Mouse (Mus musculus): Measurements from ENCODE around the gene Rps8.
A peak's percentile ranks its signal among the peaks of the same experiment; 100 is the strongest.

Rps8 gene

DNA sequence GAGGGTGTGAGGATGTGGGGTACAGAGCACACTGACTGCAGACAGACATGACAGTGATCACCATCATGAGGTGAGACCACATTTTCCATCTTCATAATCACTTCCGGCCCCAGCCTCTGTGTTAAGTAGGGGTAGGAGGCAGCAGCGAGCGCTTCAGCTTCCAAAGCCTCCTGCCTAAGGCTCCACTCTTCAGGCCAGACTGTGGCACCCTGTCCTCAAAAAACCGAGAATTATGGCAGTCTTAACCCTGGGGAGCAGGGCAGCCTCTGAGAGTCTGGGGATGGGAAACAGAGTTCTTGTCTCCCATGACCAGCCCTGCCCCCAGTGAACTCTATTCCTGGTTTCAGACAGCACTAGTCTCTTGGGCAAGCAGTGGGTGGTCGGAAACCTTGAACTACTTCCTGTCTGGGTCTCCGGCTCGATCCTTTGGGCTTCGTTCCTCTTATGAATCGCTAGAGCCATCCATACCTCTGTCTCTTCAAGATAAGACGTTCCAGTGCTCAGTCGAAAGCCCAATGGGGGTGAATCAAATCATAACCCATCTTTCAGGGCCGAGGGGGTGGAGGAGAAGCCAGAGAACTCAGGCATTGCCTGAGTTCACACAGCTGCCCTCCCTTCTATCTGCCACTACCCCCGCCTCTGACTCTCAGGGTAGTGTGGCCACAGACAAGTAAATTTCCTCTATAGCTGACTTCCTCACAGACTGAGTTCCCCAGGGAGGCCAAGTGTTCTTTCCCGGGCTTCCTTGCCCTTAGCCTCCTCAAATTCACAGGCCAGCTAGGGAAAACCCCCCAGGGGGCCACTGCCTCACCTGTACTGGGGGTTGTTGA, 31.3 kb downstream of the Rps8 start:
- no peak for DNase-seq

DNA sequence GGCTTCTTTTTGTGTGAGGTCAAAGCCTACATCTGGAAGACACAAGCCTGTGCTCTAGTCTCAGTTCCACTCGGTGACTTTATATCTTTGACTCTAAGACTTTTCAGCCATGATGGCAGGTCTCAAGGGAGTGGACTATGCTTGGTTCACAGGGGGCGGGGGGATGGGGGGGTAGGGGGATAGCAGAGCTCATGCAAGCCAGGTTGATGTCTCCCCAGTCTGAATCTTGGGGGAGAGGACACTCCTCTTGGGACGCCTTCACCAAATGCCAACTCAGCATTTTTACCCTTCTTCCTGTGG, 31.9 kb downstream of the Rps8 start:
- no peak for DNase-seq

DNA sequence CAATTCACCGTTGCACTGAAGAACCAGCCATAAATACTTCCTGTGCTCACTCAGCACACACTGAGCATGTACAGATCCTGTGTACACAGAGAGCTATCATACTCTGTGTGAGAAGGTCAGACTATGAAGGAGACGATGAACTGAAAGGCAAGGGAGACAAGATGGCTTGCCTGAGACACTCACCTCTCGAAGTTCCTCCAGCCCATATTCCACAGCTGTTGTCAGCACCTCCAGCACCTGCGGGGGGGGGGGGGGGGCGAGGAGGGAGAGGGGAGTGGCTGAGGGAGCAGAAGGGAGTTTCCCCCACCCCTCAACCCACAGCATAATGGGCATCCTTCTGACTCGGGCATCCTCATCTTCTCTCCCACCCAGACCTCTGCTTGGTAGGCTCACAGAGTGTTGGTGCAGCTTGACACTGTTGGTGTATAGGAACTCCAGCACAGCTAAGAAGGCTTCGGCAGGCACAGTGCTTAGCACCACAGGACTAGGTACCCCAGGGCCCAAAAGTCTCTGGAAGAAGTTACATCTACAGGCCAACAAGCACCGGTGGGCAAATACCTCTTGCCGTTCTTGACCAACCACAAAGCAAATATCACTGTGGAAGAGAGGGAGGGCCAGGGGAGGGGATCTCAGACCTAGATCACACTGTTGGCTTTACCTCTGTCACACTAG, 32.4 kb downstream of the Rps8 start:
- no peak for DNase-seq

DNA sequence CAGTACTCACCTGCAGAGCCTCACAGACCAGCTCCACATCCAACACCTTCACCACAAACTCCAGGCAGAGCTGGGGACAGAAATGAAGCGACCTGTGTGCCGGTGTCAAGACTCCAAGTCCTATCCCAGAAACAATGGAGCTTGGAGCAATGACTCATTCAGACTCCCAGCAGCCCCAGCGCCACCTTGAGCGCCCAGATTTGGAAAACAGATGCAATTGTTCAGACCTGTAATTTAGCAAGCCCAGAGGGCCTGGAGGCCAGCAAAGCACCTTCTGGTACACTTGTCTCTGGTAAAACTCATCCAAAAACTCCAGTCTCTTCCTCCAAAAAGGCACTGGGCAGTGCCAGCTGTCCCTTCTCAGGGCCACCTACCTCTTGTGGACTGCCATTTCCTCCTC, 33.8 kb downstream of the Rps8 start:
- DNase-seq = no peak

DNA sequence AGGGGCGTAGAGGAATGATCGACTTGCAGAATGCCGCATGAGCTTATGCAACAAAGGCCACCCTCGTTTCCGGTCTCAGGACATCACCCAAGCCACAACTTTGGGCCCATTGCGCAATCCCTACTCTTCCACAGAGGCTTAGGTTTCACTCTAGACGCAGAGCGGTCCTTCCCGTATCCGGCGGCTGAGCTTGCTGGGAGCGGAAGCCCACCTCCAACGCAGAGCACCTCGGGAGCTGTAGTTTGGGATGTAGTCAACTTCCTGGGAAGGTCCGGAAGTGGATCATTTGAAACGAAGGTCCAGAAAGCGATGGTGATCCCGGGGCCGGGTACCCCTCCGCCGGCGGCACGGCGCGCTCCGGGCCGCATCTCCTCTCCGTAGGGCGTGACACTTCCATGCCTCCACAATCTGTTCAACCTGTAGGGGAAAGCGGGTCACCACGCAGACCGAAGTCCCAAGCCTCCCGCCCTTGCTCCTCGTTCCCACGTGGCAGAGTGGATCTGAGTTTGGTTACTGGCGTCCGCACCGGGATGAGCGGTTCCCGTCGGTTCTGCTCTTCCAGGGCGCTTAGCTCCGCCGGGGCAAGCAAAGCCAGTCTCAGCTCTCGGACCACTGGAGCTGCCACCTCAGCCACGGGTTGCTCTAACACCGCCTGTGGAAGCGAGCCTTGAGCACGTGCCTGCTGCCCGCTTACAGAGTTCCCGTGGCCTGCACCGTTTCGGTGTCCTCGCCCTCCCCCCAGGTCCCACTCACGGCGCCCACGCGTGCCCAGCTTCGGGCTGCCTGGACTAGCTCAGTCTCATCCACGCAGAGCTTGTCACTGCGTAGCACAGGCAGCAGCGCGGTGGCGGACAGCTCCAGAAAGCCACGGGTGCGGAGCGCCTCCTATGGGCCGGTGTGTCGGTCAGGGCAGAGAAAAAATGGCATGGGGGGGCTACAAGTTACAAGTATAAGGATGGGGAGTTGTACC, 35.3 kb downstream of the Rps8 start:
- DNase-seq = peak; percentile 91 to 96

DNA sequence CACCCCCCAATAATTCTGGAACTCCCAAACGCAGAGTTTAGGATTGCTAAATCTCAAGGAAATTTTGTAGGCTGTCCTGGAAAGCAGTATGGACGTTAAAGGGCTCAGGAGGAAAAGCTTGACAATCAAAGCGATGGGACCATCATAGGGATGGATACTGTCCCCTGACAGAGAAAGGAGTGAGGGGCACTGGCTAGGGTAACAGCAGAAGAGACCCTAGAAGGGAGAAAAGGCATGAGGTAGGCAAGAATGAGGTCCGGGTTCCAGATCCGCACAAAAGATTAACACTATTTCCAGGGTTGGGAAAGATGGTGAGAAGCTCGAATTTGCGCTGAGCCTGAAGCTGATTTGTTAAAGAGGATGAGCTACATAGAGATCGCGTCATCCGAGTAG, 36.0 kb downstream of the Rps8 start:
- DNase-seq = no peak

DNA sequence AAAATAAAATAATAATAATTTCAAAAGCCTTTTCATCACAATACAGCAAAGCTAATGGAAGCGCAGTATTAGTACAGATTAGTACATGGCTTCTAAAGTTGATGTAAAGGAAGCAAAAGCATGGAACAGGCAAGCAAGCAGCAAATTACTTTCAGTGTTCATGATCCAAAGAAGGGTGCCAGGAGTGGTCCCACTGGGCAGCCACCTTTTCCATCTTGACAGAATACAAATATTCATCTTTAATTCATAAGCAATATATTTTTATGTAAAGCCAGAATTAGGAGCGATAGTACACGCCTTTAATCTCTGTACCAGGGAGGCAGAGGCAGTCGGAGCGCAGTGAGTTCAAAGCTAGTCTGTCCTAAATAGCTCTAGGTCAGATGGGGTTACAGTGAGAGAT, 36.4 kb downstream of the Rps8 start:
- no peak for DNase-seq

DNA sequence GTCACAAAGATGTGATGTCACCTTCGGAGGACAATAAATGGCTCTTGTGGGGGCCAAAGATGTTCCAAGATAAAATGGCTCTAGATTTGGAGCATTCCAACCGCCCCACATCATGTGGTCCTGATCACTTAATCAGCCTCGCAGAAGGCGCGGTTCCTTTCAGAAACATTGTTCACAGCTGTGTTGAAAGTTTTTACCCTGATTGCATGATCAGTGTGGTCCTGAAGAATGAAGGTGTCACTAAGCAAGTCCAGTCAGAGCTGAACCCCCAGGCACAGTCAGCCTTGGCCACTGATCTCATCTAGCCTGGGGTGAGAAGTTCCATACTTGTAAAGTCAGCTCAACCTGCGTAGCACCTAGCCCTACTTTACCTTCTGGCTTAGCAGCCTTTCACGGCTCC, 38.1 kb downstream of the Rps8 start:
- no peak for DNase-seq

DNA sequence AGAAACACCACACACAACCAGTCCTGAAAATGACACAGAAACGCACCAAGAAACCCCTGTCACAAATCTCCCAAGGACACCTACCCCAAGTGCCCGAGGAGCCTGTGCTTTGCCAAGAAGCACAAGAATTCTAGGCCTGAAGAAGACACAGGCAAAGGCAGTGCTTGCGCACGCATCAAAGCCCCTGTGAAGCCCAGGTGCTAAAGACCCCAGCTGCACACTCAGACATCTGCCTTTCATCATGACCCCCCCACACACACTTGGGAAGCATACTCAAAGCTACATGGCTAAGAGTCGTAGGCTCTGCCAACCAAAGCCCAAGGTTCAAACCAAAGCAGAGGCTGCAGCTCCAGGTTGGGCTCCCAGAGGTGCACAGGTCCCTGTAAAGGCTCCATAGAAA, 40.5 kb downstream of the Rps8 start:
- no peak for DNase-seq

DNA sequence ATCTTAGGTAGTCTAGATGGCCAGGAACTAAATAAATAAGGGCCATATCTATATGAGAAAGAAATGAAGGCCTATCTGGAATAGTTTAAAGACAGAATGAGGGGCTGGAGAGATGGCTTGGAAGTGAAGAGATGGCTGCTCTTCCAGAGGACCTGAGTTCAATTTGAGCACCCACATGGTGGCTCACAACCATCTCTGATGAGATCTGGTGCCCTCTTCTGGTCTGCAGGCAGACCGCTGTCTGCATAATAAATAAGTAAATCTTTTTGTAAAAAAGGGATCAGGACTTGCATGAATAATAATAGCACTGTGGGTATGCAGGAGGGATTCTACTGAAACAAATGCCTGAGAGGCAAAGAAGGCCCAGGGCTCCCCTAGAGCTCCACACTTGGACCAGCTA, 42.8 kb downstream of the Rps8 start:
- DNase-seq = no peak

DNA sequence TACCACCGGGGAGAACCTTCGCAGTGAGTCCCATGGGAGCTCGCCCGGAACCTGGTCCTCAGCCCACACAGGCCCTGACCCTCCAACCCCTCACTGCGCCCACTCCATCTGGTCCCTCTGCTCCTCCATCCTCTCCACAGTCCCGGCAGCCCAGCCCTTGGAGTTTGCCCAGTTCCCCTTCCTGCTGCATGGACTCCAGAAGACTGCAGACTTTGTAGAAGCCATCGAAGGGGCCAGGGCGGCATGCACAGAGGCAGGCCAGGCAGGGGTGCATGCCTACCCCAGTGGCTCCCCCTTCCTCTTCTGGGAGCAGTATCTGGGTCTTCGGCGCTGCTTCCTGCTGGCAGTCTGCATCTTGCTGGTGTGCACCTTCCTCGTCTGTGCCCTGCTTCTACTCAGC, 45.1 kb downstream of the Rps8 start:
- no peak for DNase-seq

DNA sequence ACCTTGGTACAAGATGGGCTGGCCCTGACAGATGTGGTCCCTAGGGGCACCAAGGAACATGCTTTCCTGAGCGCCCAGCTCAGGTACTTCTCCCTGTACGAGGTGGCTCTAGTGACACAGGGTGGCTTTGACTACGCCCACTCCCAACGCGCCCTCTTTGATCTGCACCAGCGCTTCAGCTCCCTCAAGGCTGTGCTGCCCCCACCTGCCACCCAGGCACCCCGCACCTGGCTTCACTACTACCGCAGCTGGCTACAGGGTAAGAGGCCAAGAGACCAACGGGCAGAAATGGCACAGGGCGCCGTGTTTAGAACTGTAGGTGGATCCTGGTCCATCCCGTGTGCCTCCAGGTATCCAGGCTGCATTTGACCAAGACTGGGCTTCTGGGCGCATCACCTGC, 45.8 kb downstream of the Rps8 start:
- no peak for DNase-seq

DNA sequence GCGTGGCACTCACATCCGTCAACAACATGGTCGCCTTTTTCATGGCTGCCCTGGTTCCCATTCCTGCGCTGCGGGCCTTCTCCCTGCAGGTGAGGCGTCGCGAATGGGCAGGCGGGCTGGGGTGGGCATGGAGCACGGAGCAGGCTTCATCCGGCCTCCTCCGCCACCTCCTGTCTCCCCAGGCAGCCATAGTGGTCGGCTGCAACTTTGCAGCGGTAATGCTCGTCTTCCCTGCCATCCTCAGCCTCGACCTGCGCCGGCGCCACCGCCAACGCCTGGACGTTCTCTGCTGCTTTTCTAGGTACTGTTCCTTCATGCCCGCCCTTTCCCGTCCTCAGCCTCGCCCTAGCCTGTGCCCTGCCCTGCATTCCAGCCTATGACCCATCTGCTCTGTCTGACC, 46.7 kb downstream of the Rps8 start:
- DNase-seq = no peak

DNA sequence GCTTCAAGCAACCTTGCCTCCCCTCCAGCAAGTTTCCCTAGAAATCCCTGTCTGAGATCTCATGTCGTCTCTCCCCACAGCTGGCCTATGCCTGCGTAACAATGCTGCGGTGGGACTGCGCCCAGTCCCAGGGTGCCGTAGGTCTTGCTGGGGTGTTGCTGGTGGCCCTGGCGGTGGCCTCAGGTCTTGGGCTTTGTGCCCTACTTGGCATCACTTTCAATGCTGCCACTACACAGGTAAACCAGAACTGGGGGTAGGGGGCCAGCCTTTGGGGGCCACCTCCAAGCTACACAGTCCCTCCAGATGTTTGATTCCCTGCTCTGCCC, 47.6 kb downstream of the Rps8 start:
- DNase-seq = no peak

DNA sequence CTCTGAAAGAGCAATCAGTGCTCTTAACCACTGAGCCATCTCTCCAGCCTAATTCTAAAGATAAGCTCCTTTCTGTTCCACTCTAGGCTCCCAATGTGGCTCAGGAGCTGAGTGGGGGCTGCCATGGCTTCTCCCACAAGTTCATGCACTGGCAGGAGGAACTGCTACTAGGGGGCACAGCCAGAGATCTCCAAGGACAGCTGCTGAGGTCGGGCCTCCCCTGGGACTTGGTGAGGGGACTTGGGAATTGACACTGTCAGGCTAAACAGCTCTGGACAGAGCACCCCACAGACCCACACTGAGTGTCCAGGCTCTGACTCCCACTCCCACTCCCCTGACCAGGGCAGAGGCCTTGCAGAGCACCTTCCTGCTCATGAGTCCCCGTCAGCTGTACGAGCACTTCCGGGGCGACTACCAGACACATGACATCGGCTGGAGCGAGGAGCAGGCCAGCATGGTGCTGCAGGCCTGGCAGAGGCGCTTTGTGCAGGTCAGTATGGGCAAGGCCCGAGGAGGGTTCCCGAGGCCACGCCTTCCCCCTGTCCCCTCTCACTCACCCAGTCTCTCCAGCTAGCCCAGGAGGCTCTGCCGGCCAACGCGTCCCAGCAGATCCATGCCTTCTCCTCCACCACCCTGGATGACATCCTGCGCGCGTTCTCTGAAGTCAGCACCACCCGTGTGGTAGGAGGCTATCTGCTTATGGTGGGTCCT, 48.1 kb downstream of the Rps8 start:
- DNase-seq = no peak

DNA sequence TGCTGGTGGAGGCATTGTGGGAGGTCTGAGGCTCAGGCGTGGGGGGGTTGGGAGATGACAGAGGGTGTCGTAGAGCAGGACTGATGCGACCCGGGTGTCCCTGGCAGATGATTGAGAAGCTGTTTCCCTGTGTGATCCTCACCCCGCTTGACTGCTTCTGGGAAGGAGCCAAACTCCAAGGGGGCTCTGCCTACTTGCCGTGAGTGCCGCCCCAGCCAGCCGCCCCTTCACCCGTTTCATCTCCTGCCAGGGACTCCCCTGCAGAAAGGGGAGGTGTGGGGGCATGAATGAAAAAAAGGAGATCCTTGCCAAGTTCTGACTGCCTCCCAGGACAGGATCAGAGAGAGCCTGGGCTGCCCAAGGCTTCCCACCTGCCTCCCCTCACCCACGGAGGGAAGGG, 50.9 kb downstream of the Rps8 start:
- no peak for DNase-seq

DNA sequence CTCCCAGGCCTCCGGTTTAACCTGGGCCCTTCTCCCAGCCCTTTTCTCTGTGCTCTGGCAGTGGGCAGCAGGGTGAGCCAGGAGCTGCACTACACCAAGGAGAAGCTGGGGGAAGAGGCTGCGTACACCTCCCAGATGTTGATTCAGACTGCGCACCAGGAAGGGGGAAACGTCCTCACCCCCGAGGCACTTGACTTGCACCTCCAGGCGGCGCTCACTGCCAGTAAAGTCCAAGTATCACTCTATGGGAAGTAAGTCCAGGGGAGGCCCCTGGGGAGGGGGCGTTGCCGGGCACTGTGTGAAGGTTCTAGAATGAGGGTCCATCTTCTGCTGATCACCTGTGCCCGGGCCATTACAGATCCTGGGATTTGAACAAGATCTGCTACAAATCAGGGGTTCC, 51.4 kb downstream of the Rps8 start:
- DNase-seq = no peak

Data from cerebellum, adult 18-20 months (tissue).